Mouse (Mus musculus) heart, postnatal 10 days (tissue): Measurements from ENCODE around the gene Gorab. TPM values are rescaled to one million over a fixed set of nuclear protein-coding genes. Genes with fewer than 3 reads are reported as not detected.

Source experiments
- DNase-seq, 2 experiments: peaks; one replicate each; pipeline ENCODE4 v3.0.0; 2021
- intact Hi-C: fragments of 180-260 bp; cut with DNase I; formaldehyde crosslinking; loops from one replicate; pipeline ENCODE4 v1.15.1; 2025
- total RNA-seq, 2 experiments: library from RNA; stranded (reverse); gene quantifications; 2 replicates each; pipeline ENCODE4 v1.2.3; 2021

Gorab gene
- 1 to 10 TPM; 4.9 to 6.0 TPM for total RNA-seq

DNA sequence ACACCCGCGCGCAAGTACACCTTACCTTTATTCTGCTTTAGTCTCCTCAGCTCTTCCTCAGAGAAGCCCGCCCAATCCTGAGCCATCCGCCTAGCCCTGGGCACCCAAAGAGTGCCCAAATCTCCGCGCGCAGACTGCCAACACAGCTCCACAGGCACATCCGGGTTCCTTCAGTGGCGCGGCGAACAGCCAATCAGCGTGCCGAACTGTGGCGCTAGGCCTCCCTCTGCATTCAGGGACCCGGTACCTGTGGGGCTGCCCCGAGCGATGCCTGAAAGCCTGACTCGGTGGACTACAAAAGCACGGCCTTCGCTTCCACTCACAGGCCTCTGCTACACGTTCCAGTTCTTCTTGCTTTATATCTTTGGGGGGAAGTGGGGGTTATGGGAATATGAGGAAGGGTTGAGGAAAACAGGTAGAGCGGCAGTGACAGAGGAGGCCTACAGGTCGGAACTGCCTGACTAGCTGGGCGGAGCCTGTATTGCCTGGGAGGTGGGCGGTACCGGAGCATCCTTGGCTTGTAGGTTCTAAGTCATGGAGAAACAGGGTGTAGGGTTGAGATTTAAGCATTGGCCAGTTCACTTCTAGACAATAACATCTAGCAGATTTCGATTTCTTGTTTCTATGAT is at the start of gene Gorab:
Gorab (minus strand) TSS at position 172 of the 629 bp plus-strand sequence.
- DNase-seq: peak; percentile 96 to 97
- intact Hi-C loops: loop anchor here (2.0 to 10.0 kb wide), 2 partner anchors 253 to 521 kb away; partner anchors contain the start of gene Scyl3

DNA sequence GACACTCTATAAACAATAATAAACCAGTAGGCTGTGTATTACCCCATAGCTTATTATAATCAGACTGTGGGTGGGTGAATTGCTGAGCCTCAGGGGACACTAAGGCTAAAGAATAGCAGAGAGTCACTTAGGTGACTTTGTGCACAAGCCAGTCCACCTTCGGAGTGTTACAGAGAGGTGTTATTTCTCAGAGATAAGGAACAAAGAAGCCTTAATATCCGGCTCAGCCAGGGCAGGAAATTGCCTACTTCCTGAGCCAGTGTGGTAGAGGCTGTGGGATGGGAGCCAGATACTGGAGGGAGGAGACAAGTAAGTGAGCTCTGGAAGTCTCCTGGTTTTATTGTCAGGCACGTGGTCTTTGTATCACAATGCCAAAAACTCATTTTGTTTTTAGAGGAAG is 40.4 kb upstream of the Gorab start:
- peak; percentile 19 to 27 for DNase-seq
- intact Hi-C loops: no loop called here

DNA sequence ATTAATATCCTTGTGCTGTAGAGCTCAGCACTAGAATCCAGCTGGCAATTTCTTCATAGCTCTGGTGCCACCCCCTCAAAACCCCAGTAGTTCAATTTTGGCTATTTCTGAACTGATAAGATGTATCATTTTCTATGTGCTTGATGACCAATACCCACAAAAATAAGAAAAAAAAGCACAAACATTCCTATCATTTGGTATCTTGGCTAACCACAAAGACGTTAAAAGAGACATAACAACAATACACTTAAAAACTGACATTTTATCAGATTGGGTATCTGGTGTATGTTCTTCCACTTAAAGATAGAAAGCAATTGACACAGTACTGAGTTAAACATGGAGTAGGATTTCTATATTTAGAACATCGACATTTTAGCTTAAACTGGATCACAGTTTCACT is 35.5 kb upstream of the Gorab start:
- no peak for DNase-seq
- intact Hi-C loops: no loop called here

DNA sequence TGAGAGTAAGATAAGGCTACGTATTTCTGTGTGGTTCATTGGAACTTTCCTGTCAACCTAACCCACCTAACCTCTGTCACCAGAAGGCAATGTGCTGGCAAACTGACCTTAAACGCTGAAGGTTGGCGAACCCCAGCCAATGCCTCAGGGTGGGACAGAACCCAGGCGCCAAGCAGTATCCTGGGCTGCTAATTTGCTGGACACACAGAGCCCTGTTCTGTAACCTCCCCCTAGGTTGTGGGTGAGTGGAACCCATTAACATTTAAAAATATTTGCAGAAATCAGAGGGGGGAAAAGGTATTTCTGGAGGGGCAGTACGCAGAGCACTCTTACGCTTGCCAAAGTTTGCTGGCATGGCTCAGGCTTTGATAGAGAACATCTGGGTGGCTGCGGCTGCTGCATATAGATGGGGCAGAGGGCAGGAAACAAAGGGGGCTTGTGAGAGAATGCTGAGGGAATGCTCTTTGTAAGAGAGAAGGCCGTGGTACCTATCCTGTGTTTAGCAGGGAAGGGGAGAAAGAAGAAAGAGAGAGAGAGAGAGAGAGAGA is 20.1 kb upstream of the Gorab start:
- intact Hi-C loops: no loop called here

DNA sequence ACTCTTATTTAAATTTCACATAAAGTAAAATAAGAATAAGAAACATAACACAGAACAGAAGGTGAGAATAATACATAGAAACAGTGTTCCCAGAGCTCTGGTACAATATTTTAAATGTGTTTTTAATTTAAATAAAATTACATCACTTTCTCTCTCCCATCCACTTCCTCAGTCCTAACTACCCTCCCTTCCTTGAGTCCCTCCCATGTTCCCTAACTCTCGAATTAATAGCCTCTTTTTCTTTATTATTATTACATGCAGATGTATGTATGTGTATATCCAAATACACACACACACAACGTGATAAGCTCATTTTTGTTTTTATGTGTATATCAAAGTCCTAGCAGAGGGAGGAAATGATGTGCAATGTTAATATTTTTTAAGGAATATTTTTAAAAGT is 13.7 kb upstream of the Gorab start:
- no peak for DNase-seq
- intact Hi-C loops: no loop called here

More for the DNA sequence above, 20.1 kb upstream of the Gorab start:
- DNase-seq: no peak

DNA sequence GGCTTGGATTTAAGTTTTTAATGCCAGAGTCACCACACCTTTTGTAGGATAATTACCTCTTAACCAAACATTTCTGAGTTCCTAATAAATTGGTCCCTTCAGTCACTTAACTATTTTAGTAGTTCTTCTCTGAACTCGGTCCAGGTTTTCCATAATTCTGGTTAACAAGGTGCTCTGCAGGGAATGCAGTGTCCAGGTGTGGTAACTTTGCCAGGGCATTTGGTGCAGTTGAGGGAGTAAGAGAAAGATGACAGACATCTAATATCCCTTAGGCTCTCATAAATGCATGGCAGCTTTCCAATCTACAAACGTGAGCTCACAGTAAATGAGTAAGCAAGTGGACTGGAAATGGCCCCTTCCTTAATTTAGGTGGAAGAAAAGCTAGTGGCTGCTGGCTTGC is 10.7 kb upstream of the Gorab start:
- intact Hi-C loops: no loop called here
- no peak for DNase-seq

DNA sequence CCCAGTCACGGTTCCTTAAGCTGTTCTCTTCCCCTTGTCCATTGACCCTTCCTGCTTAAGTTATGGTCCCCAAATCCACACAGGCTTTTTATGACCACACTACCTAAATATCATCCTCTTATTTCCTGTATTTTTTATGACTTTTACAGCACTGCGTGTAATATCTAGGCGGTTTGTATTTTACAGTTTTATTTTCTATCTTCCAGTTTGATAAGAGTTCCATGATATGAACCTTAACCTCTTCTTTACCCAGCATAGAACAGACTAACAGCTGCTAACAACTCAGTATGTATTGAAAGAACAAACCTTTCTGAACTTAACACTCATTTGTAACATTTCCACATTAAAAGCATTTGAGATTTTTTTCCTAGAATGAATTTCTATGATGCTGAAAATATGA is 2.7 kb upstream of the Gorab start:
- intact Hi-C loops: loop anchor here (10.0 kb wide), 1 partner anchor 519 kb away; the partner anchor contains the start of gene Scyl3
- no peak for DNase-seq

DNA sequence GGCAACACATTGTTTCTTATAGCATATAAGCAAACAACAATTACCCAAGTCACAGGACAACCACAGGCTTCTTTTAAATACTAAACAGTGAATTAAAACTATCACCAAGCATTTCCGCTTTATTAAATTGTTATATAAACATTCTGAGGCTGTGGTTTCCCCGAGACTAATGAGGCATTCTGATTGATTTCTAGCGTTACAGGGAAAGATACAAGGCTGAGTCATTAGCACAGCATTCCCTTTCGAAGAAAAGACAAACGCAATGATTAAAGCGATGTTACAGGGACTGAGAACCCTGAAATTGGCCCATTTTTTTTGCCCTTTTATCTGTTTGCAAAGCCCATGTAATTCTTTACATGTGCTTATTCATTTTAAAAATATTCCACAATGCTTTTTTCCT is 12.1 kb downstream of the Gorab start:
- intact Hi-C loops: no loop called here
- DNase-seq: no peak

DNA sequence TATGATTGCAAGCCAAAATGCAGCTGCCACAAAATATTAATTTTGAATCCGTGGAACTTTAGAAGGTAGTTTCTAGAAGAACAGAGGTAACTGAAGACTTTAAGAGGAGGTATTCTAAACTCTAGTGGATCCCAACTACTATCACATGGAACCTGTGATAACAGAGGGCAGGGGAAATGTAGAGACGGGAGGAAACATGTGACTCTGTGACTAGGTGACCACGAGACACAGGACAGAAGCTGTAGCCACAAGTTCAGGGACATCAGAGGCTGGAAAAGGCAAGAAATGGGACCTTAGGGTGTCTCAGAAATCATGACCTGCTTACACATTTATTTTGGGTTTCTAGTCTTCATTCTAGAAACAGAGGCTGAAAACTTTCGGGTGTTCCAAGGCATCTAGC is 13.4 kb downstream of the Gorab start:
- no peak for DNase-seq
- intact Hi-C loops: no loop called here

DNA sequence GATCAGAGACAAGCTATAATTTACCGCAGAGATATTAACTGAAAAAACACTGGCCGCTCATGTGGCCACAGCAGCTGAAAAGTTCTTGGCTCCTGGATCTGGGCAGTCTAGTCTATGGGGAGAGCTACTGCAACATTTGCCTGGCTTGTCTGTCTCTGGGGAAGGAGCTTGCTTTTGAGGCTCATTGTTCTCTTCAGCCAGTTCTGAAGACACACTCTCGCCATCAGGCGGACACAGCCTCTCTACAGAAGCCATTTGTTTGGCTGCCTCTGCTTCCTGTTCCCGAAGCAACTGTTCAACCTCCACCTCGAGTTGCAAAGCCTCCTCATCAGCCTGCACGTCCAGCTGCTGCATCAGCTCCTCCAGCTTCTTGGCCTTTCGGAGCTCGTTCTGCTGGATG is 17.3 kb downstream of the Gorab start:
- intact Hi-C loops: loop anchor here (10.0 kb wide), 1 partner anchor 151 kb away; no protein-coding TSS in a partner anchor
- DNase-seq: peak; percentile 36 to 39

DNA sequence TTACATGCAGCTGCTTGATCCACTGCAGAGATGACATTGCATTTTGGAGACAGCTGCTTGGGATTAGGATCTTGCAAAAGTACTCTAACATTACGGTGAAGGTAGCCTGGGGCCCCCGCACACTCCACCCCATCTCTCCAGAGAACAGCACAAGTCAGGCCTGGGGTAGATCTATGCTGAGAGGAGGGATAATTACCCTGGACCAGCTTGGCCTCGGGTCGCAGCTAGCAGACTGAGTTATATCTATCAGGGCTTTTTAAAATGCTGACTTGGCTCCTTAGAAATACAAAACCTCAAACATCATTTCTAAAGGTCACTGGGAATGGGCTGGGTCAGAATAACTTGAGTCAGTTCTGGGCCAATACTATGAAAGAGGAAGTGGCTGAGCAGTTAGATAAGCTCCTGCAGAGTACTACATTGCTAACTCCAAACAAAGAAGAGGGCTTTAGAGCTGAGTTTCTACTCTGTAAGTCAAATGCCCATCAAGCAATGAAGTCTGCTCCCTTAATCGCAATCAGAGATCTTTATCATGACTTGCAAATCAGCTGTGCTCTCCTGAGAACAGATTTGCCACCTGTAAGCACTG is 19.9 kb downstream of the Gorab start:
- intact Hi-C loops: loop anchor here (5.0 to 10.0 kb wide), 2 partner anchors 71 to 149 kb away; partner anchors contain the start of gene Prrx1
- DNase-seq: peak in 1 of 2 experiments; percentile 27

DNA sequence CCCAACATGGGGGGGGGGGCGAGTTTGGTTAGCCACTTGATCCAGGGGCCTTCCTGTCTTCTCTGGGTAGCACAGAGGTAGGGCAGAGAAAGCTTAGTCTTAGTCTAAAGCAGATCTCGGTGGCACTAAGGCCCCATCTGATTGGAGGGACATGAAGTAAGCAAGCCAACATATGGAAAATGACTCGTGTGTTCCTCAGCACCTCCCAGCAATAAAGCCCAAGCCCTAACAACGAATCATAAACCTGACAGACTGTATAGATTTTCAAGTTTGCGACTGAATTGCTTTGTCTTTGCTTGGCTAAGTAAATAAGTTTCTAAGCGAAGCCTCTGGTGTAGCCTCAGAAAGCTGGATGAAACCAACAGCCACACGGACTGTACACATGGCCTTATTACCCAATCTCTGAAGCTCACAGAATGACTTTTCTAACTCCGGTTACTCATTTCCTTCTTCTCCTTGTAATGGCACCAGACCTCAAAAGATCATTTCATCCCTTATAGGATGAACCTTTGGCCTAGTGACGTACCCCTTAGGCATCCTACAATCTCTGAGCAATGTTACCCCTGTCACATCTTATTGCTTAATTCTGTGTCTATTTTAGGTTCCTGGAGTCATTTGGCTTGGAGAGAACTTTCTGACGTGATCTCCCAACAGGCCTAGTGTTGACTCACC is 21.3 kb downstream of the Gorab start:
- no peak for DNase-seq
- intact Hi-C loops: loop anchor here (5.0 to 10.0 kb wide), 2 partner anchors 70 to 147 kb away; partner anchors contain the start of gene Prrx1

DNA sequence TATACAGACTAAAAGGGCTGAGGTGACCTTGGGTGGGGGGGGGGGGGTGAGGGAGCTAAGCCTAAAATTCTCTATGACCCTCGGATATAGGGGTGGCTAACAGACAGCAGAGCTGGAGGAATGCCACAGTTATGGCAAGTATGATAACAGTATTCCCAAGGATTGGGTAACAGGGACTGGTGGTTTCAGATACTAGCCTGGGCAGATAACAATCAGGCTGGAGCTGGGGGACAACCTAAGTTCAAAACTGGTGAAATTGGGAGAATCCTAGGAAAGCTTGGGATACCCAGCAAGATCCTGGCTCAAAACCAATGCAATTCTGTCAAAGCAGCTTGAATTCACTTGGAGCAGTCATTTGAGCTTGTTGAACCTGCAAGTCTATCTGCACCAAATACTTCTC is 22.9 kb downstream of the Gorab start:
- DNase-seq: no peak
- intact Hi-C loops: loop anchor here (5.0 to 10.0 kb wide), 2 partner anchors 68 to 146 kb away; partner anchors contain the start of gene Prrx1

DNA sequence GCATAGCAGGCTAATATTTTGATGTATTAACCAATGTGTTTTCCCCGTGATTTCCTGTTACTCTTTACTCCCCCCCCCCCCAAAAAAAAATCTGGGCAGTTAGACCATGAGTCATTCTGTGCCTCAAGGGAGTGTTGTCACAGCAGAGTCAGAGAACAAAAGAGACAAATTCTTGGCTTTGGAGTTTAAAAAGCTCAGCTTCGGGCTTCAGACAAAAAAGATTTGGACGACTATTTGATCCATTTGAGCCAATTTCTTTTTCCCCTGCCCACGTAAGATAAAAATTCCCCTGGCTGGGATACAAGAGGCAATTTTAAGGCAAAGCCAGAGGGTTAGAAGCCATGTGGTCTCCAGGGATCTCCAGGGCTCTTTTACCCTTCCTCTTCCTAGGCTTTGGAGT is 23.4 kb downstream of the Gorab start:
- intact Hi-C loops: loop anchor here (5.0 to 10.0 kb wide), 2 partner anchors 68 to 145 kb away; partner anchors contain the start of gene Prrx1
- DNase-seq: peak; percentile 56 to 57

DNA sequence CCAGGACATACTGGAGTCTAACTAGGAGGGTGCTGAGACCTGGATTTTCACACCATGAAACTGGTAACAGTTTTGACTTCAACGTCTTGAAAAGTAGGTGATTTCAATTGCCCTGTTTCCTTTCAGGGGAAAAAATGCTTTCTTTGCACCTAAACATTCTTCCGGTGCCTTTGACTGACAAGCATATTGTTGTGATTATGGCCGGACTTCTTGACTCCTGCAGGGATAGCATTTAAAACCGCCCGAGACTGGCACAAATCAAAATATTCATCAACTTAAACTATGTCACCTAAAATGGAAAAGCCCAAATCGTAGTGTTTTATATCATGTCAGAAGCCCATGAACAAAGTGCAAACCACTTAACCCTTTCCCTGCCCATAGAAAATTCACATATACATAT is 25.5 kb downstream of the Gorab start:
- no peak for DNase-seq
- intact Hi-C loops: no loop called here

DNA sequence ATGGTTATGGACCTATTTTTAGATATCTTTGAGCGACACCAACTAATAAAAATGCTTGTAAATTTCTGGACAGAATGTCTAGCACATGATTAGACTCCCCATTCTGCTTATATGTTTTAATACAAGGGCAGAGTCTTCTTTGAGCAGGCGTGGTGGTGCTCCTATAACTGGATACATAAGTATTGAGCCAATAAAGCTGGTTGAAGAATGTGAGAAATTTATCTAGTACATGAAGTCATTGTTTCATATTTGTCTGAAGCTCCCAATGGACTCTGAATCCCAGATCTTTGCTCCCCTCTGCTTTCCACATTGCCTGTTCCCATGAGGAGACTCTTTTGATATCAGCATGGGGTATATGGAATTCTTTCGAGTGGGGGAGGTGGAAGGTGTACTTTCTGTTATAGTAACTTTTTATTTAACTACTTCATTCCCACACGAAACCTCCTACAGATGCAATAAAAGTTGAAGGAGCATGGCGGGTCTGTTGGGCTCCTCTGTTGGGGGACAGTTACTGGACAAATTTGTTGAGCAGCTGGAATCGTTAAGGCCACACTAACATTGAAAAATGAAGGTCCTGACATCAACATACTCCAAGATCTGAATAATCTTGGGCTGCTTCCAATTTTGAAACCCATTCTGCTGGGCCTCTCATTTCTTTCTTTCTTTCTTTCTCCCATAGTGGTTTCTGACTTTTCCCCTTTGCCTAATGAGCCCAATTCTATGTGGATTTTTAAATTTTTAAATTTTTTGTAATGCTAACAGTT is 26.5 kb downstream of the Gorab start:
- intact Hi-C loops: no loop called here

DNA sequence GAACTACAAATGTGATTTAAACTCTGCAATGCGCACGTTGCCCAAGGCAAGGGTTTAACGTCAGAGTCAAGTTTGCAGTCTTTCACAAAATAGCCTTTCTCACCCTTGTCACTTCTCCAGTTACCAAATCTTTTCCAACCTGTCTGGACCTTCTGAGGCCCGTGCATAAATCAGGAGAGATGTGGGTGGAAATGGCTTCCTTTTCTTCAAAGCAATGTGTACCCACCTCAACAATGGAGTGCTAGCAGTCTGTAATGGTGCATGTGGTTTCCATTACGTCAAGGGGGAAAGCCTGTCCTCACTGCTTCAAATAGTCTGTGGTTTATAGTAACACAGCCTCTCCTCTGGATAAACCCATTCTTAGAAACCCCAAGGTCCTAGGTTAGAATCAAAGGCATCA is 29.0 kb downstream of the Gorab start:
- intact Hi-C loops: no loop called here
- no peak for DNase-seq

More for the DNA sequence above, 26.5 kb downstream of the Gorab start:
- peak in 1 of 2 experiments; percentile 22 for DNase-seq

DNA sequence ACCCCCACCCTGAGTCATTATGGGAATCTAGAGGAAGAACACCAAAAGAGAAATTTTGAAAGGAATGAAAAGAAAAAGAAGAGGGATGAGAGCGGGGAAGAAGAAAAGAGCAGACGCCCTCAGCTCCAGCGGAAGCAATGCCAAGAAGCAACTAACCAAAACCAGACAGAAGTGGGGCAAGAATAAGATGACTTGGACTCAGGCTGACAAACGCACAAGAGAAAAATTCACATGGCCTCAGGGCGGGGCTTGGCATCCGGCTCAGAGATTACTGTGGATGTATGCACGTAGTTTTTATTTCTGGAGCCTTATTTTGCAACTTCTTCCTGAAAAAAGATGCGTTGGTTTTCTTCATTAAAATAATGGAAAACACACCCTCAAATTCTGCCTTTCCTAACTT is 41.3 kb downstream of the Gorab start:
- peak; percentile 32 to 38 for DNase-seq
- intact Hi-C loops: loop anchor here (5.0 kb wide), 1 partner anchor 50 kb away; the partner anchor contains the start of gene Prrx1

DNA sequence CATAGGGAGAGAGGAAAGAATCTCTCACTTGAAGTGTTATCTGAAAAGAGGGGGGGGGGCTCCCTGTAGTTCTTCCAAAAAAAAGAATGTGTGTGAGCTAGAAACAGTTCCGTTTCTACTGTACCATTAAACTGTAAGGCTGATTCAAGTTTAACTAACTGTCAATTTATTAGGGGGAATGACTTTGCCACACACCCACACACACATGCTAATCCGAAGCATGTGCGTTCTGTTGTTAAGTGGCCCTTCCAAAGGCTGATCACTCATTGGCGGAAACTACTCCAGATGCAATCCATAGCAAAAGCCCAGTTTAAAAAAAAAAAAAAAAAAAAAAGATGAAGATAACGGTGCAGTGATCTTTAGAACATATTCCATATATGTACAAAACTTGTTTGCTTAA is 42.1 kb downstream of the Gorab start:
- intact Hi-C loops: loop anchor here (5.0 kb wide), 1 partner anchor 49 kb away; the partner anchor contains the start of gene Prrx1
- DNase-seq: no peak

DNA sequence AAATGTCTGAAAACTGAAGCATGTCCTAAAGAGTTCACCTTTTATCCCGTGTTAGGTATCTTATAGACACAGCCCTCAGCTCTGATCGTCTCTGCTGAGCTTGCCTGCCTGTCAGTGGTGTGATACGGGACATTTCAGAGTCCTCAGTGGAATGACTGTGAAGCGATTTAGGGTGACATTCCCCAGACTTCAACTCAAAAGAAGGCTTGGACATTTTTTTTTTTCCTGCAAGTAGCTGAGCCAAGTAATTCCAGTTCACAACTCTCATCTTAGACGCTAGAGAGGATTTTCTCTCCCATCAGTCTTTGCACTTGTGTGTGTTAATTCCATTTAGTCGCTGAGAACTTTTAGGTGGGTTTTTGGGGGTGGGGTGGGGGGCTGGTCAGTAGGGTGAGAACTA is 42.7 kb downstream of the Gorab start:
- intact Hi-C loops: loop anchor here (5.0 kb wide), 1 partner anchor 48 kb away; the partner anchor contains the start of gene Prrx1
- DNase-seq: no peak
